Mouse (Mus musculus) ES-E14 (cell line): ENCODE data around the gene Psmb4. TPM values are rescaled to one million over a fixed set of nuclear protein-coding genes. Genes with fewer than 3 reads are reported as not detected.
"Not testable (repeated sequence)": the region's sequence is repeated elsewhere in the genome, so short reads cannot be mapped to it uniquely, and the experiment has no call there.

Experiments
- DNase-seq: peaks from one replicate; pipeline ENCODE4 v3.0.0-alpha.2; 2013; ENCODE audit warnings: low read depth, low spot score
- H3K27ac ChIP-seq: 2 replicates; pipeline ENCODE4 v1.5.1; 2012; ENCODE audit warnings: low read depth, mild to moderate bottlenecking, low read length, moderate library complexity, mixed read lengths; ENCODE audit not compliant: poor library complexity, insufficient read depth, severe bottlenecking
- H3K36me3 ChIP-seq: 2 replicates; pipeline ENCODE4 v1.6.1; 2012; ENCODE audit warnings: mild to moderate bottlenecking, low read length, moderate library complexity, mixed read lengths; ENCODE audit not compliant: control insufficient read depth, poor library complexity, insufficient read depth, severe bottlenecking
- H3K4me1 ChIP-seq, 2 experiments: fragments of 150-350 bp in 1 of 2; sonication (generic) in 1 of 2; 2 replicates each; pipeline ENCODE4 v1.6.1; 2012; ENCODE audit warnings: low read length in 2 of 2, mild to moderate bottlenecking in 1 of 2, mixed read lengths in 1 of 2; ENCODE audit not compliant: control insufficient read depth in 2 of 2, insufficient read depth in 2 of 2, poor library complexity in 1 of 2
- H3K4me3 ChIP-seq, 2 experiments: fragments of 150-350 bp in 1 of 2; sonication (generic) in 1 of 2; 2 replicates each; pipeline ENCODE4 v1.5.1; 2012; ENCODE audit warnings: low read length in 2 of 2, low read depth in 1 of 2, mild to moderate bottlenecking in 1 of 2, mixed read lengths in 1 of 2; ENCODE audit not compliant: insufficient read depth in 1 of 2, poor library complexity in 1 of 2, severe bottlenecking in 1 of 2
- H3K9ac ChIP-seq: 2 replicates; pipeline ENCODE4 v1.6.1; 2012; ENCODE audit warnings: low read depth, mild to moderate bottlenecking, low read length, mixed read lengths; ENCODE audit not compliant: poor library complexity, insufficient read depth, severe bottlenecking
- H3K9me3 ChIP-seq: fragments of 150-350 bp; sonication (generic); 2 replicates; pipeline ENCODE4 v1.6.1; 2012; ENCODE audit warnings: low read depth, mild to moderate bottlenecking, low read length; ENCODE audit not compliant: control insufficient read depth, insufficient read depth
- CHD2 ChIP-seq: IDR thresholded peaks from 2 replicates; pipeline ENCODE4 v1.6.1; 2014; ENCODE audit warnings: mild to moderate bottlenecking, low read depth, low read length, inconsistent platforms
- HCFC1 ChIP-seq: IDR thresholded peaks from 2 replicates; pipeline ENCODE4 v1.6.1; 2012; ENCODE audit warnings: low read length, inconsistent platforms, borderline replicate concordance; ENCODE audit not compliant: insufficient read depth
- MAFK ChIP-seq: IDR thresholded peaks from 2 replicates; pipeline ENCODE4 v1.6.1; 2014; ENCODE audit warnings: mild to moderate bottlenecking, low read depth, low read length, inconsistent platforms; ENCODE audit not compliant: insufficient read depth
- ZC3H11A ChIP-seq: IDR thresholded peaks from 2 replicates; pipeline ENCODE4 v1.6.1; 2012; ENCODE audit warnings: low read depth, mild to moderate bottlenecking, inconsistent platforms, low read length, borderline replicate concordance
- ZNF384 ChIP-seq: IDR thresholded peaks from 2 replicates; pipeline ENCODE4 v1.6.1; 2012; ENCODE audit warnings: low read depth, low read length, inconsistent platforms
- in situ Hi-C, 2 experiments: fragments of 600-800 bp; cut with MboI; formaldehyde crosslinking; loops; one replicate each; pipeline ENCODE4 v1.15.1; 2025; ENCODE audit warnings: low sequenced_read_pairs in 2 of 2, inconsistent platforms in 1 of 2; ENCODE audit not compliant: unreplicated experiment in 2 of 2
- total RNA-seq: library from RNA; depleted of rRNA; stranded (reverse); fragments of 300-350 nt; gene quantifications from 2 replicates; pipeline ENCODE4 v1.2.3, GENCODE M21; 2012

Psmb4 gene
- total RNA-seq, 1 experiment, result 498 TPM

- peaks cover 2 to 8% of the 10 kb centered on the region in 2 experiments; a peak in 3 of 4 replicates for H3K4me1 ChIP-seq
- TF ChIP-seq HCFC1 (no peak), ZC3H11A (no peak), MAFK (no peak)
- no peaks in the 10 kb centered on the region for H3K9me3 ChIP-seq
- H3K27ac ChIP-seq, result no peak overlapping the region
- in situ Hi-C loops, result no loop called here
- H3K36me3 ChIP-seq, result no peaks in the 10 kb centered on the region
- no peak overlapping the region for H3K4me3 ChIP-seq
- DNase-seq, result no peak
- H3K9ac ChIP-seq, result no peak overlapping the region
These were observed 29.4 kb upstream of the Psmb4 start for GRCm38 (mm10) chr3:94915903-94916741.

- no peak for DNase-seq
- H3K9me3 ChIP-seq, result no peaks in the 10 kb centered on the region
- H3K36me3 ChIP-seq, result no peaks in the 10 kb centered on the region
- peaks cover 2 to 8% of the 10 kb centered on the region in 2 experiments; a peak in 3 of 4 replicates for H3K4me1 ChIP-seq
- H3K4me3 ChIP-seq, result no peak overlapping the region
- in situ Hi-C loops, result no loop called here
- no peak overlapping the region for H3K9ac ChIP-seq
- no peak overlapping the region for H3K27ac ChIP-seq
- TF ChIP-seq ZNF384, result no peak
- no peak for TF ChIP-seq CHD2
- no peak for TF ChIP-seq MAFK
- no peak for TF ChIP-seq ZC3H11A
- no peak for TF ChIP-seq HCFC1
These were observed 27.0 kb upstream of the Psmb4 start for GRCm38 (mm10) chr3:94913801-94914200.

- Histone ChIP-seq H3K27ac (no peak overlapping the region), H3K36me3 (no peaks in the 10 kb centered on the region), H3K4me3 (no peak overlapping the region), H3K9ac (no peak overlapping the region), H3K4me1 (no peaks in the 10 kb centered on the region), H3K9me3 (no peaks in the 10 kb centered on the region)
- TF ChIP-seq MAFK, result no peak
- TF ChIP-seq ZC3H11A, result no peak
- TF ChIP-seq HCFC1, result no peak
- no peak for TF ChIP-seq CHD2
- TF ChIP-seq ZNF384, result no peak
- no peak for DNase-seq
- in situ Hi-C loops, result no loop called here
These were observed 24.4 kb upstream of the Psmb4 start for GRCm38 (mm10) chr3:94911050-94911693.

DNA sequence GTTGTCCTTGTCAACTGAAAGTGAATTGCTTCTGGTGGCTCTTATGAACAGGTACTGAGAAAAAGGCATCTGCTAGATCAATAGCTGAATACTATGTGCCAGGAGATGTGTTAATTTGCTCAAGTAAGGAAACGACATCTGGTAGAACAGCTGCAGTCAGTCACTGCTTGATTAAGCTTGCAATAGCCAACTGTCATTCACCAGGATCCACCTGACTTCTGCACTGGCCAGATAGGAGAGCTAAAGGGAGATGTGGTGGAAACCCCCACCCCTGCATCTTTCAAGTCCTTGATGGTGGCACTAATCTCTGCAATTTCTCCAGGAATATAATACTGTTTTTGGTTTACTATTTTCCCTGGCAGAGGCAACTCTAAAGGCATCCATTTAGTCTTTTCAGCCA, 19.7 kb upstream of the Psmb4 start:
- Histone ChIP-seq H3K9ac (no peak overlapping the region), H3K4me3 (no peak overlapping the region), H3K36me3 (no peaks in the 10 kb centered on the region), H3K9me3 (no peaks in the 10 kb centered on the region), H3K4me1 (no peaks in the 10 kb centered on the region), H3K27ac (no peak overlapping the region)
- no peak for DNase-seq
- in situ Hi-C loops, result no loop called here
- TF ChIP-seq ZNF384, result no peak

GRCm38 (mm10) chr3:94904759-94905158, 18.0 kb upstream of the Psmb4 start:
- in situ Hi-C loops, DNase-seq, H3K4me1 ChIP-seq, H3K36me3 ChIP-seq, H3K9me3 ChIP-seq, H3K27ac ChIP-seq, H3K9ac ChIP-seq, H3K4me3 ChIP-seq: not testable (repeated sequence)
